Mouse (Mus musculus) T-helper 17 cell (primary cell): ENCODE results near the gene Dbx2.

ENCODE experiments used
- in situ Hi-C, 2 experiments: fragments of 300-600 bp; cut with MboI, MseI; formaldehyde crosslinking; loops; 1 replicate in 1 of 2; 2 replicates in 1 of 2; pipeline ENCODE4 v1.15.1; 2025; ENCODE audit warnings: high pct_unique_total_duplicates in 2 of 2

The Dbx2 gene

DNA sequence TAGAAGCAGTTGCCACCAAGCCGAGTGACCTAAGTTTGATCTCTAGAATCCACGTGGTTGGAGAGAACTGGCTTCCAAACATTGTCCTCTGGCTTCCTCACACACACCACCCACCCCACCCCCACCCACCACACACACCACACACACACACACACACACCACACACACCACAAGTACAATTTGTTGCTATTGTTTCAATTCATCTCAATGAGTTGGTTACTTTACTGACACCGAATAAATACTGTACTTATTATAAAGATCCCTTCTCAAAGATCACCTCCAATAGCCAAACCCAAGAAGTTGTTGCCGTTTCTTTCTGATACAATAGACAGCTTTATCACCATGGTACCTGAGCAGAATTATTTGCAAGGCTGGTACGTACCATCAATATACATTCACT, at the start of gene Dbx2:
Dbx2 (minus strand) TSS at position 101 of the 400 bp plus-strand sequence.
- in situ Hi-C loops, result no loop called here

DNA sequence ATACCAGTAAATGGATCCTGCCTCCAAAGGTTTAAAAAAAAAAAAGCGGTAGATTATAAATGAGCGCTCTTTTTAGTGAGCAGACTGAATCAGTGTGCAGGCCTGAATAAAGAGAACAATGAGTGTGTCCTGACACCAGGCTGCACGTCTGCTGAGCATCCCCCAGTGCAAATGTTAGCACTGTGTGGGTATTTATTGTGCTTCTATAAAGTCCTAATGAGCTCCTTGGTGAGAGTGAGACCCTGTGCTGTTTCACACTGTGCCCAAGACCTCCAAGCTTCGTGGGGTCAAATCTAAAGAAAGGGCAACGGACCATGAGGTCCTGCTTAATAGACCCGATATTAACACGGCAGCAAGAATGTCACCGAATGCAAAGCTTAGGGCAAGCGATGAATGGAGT, 46.4 kb upstream of the Dbx2 start:
- in situ Hi-C loops, result no loop called here

DNA sequence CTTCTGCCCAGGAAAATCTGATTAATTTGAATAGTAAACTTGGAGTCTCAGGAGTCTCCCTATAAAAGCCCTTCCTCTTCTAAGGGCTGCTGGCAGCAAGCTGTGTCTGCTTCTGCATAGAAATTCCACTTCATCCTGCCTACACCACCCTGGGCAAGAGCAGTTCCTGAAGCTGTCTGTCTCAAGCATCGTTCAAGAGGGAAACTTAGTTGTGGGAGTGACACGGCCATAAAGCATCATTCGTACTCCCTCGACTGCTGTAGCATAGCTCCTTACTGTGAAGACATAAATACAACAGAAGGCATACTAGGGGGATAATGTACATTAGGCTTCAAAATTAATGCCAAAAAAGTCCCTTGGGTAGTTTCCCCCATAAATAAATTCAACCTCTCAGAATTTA, 45.8 kb upstream of the Dbx2 start:
- in situ Hi-C loops, result no loop called here

DNA sequence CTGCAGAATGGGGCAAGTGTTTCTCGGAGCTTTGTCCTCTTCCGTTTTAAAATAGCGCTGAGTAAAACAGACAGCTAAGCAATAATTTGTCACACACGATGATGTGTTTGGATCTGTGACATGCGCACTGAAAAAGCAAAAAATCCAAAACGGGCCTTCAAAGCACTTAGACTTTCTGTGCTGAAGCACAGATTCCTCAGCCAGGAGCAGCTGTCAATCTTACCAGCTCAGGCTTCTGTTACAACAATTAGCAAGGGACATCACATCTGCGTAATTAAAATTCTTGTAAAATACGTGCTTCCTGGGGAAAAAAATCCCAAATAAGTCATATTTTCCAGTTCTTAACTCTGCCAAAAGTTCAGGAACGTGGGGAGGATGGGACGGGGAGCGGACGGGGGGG, 43.6 kb upstream of the Dbx2 start:
- in situ Hi-C loops, result no loop called here

DNA sequence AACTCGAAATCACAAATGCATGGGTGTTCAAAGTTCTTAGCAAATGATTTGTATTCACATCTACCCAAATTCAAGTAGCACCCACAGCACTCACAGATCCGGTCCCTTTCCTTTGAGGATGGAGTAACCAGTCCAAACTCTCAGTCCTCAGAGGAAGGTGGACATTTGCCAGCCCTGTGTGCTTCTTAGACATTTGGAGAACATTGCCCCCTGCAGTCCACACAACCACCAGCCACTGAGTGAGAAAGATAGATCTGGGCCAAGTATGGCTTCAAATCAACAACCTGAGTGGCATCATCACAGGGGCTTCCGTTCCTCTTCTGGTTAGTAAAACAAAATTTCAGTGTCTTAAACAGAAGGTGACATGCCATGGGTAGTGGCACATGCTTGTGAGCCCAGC, 38.0 kb upstream of the Dbx2 start:
- in situ Hi-C loops, result no loop called here

DNA sequence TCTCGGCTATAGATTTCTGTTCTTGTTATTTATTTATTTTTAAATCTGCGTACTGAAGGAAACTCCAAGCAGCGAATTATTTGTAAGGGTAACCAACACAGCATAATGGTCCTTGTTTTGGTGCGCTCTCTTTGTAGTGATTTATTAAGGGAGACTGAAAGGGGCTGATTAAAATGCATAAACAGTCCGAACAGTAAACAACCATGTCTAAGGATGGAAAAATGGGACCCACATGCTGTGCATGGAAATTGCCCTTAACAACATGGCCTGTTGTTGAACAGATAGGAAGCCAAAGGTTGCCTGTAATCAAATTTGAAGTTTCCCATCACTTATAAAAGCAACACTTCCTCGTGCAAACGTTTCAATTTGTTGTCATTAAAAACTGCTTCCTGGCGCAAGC, 35.8 kb upstream of the Dbx2 start:
- in situ Hi-C loops, result no loop called here

DNA sequence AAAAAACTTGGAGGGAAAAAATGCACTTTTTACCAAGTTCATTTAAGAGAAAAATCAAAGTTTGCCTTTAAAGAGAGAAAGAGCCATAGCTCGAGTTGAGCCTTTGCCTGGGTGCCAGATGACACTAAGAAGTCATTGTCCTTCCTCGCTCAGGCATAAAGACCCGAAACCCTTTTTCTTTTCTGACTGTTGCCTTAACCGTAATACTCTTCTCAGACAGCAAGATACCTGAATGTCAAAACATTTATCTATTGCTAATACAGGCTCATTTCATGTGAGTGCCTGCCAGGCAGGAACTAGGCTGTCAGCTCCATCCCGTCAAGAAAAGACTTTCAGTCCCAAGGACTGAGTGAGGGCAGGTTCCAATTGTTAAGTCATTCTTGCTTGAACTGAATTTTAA, 35.4 kb upstream of the Dbx2 start:
- in situ Hi-C loops, result no loop called here

DNA sequence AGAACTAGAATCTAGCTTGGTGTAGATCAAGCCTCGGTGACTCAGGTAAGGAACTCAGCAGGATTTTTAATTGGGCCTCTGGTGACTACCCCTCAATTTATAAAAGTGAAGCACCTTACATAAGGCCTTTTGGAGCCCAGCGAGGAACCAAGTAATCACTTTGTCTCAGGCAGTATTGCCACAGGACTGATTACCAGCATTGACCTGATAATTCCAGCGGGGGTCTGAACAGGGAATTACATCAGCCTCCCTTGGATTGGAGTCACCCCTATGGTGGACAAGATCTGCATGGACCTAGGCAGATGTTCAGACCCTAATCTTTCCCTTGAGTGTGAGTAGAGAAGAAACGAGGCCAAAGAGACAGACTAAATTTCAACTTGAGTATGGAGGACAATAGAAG, 26.9 kb upstream of the Dbx2 start:
- in situ Hi-C loops, result no loop called here

DNA sequence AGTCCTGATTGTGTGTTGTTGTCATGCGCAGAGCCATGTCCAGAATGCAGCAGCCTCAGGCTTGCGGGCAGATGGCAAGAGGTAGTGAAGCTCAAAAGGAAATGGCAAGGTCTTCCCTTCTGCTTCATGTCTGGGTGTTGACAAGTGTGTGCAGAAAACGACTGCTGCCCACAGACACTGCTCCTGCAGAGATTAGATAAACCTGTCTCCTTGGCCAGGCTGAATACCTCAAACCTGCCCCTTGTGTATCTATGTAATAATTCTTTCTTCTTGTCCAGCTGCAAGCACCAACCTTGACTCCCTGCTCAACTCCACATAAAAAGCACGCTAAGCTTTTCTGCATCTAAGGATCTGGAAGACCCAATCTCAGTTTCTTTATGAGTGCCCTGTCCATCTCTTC, 19.9 kb upstream of the Dbx2 start:
- in situ Hi-C loops, result no loop called here

DNA sequence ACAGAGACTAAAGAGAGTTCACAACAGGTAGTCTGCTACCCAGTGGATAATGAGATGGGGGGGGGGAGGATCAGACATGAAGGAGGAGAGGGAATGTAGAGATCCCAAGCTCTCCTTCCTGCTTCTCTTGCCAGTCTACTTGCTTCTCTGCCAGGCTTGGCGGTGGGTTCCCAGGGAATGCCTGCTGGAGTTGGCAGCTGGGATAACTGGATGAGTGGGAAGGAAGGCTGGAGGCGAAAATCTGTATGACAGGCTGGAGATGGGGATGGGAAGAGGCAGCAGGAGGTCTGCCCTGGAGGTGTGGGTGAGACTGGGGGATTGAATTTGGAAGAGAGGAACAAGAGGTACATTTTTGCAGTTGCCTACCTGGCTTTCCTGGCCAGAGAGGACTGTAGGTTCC, 19.4 kb upstream of the Dbx2 start:
- in situ Hi-C loops, result no loop called here

DNA sequence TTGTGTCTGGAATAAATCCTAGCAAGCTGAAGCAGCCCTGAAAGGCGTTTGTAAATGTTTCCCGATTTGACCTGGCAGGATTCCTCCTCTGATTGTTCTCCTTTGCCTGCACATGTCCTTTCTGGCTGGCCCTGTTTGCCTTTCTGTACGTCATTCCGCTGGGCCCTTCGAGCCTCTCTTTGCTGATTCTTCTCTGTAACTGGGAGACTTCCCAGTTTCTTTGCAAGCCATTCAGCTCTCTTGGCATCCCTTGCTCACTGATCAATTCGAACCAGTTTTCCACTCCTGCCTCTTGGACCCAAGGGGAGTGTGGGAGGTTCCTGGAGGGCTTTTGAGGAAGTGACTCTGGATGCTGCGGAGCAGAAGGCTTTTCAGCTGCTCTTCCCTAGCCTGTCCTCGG, 11.4 kb upstream of the Dbx2 start:
- in situ Hi-C loops, result no loop called here

DNA sequence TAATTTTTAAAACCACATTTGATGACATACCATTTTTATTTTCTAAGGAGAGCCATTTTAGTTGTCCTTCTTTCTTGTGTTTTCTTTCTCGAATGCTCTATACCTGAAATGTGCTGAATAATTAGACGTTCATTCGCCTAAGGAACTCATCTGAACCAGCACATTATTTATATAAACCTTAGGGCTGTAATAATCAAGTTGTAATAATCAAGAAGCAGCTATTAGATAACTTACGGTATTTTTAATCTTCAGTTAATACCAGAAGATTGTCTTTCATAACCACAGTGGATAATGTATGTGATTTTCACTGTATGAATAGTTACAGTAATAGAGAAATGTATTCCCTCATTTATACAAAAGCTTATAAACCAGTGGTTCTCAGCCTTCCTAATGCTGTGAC, 9.2 kb upstream of the Dbx2 start:
- in situ Hi-C loops, result no loop called here

DNA sequence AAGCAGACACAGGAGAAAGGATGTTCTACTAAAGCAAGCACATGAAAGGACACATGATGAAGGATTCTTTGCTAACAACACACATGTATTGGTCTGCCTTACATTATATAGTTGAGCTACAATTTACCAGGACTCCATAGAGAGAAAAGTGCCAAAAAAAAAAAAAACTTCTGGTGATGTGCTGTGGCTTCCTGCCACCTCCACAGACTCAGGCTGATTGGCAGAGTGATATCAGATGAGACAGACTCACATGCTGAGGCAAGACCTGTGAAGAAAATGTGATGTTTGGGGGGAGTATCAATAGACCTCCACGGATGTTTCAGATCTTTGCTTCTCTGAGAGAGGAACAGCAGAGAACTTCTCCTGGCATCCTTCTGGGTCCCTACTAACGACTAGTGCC, 6.0 kb upstream of the Dbx2 start:
- in situ Hi-C loops, result no loop called here

DNA sequence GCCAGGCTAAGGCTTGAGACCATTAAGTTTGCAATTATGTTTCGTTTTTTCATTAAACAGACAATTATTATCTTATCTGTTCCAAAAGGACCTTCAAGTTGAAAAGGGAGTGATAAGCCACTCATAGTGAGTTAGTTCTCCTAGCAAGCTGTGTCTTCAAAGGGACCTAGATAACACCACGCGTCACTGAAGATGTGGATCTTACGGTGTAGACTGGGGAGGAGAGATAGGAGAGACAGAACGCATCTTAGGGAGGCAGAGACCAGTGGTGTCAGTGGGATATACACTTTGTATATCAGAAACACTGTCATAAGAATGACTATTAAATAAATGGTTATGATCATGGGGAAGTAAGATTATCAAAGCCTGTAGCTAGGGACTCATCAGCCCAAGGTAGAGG, 4.6 kb upstream of the Dbx2 start:
- in situ Hi-C loops, result no loop called here

DNA sequence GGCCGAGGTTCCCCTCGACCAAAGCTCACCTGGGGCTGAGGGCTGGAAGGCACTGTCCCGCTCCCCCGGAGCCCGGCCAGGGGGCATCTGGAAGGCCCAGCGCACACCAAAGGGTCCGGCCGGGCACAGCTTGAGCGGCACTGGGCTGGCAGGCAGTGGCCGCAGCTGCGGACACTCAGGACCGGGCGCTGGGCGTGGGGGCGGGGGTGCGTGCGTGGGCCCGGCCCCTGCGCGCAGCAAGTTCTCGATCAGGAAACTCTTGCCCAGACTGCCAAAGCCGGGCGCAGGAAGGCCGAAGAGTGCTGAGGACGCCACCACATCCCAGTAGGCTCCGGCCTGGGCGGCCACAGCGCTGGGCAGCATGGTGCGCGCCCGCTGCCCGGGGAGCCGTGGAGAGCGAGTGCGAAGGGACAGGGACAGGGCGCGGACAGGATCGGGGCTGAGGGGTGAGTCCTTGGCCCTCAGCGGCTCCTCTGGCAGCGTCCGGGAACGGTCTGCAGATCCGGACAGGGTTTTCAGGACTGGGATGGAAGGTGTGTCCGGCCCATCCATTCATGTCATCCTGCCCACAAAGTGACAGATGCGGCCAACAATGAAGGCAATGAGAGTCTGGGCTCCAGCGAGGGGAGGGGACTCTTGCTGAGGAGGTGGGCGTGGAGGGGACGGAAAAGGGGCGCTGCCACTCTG, 1.4 kb downstream of the Dbx2 start:
- in situ Hi-C loops, result no loop called here

DNA sequence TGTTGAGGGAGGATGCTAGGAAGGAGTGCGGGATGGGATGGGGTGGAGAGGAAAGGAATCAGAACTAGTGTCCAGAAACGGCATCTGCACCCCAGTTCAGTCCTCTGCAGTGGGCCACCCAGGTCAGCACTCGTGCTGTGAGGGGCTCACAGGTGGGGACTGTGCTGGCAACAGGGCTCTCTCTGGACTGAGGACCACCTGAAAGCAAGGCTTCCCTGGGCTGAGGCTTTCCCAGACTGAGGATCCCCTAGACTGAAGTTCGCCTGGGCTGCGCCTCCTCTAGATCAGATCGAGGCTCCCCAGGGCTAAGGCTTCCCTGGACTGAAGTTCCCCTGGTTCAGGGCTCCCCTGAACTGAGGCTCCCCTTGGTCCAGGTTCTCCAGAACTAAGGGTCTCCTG, 1.9 kb downstream of the Dbx2 start:
- in situ Hi-C loops, result no loop called here

DNA sequence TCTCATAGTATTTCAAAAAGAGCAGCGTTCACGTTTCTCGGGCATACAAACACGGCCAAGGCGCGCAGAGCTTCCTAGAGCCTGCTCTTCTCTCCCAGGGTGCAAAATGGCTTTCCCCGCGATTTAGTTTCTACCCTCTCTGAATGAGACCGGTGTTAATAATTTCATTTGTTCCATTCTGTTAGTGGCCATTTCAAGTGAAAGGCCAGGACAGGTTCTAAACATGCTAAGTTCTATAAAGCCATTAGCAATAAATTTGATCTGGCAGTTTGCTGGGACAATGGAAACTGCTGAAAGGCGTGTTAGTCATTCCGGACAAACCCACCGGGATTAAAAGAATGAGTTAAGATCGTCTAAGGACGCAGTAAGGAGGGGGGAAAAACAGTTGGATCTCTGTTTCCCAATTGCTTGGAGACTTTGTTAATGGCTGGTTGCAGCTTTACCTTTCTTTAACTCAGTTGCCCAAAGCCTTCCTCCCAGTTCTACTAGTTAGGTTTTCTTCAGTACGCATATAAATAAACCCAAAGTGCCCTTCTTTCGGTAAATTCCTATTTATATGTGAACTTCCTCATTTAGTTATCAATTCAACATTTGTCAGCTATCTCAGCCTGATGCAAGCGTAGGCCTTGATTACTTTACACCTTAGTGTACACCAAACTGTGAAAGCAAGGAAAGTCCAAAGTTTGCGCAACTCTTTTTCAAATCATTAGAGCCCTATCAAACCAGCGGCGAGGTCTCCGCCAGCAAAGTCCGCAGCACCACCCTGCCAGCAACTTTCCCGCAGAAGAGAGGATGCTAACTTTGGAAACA, 2.7 kb downstream of the Dbx2 start:
- in situ Hi-C loops, result no loop called here

DNA sequence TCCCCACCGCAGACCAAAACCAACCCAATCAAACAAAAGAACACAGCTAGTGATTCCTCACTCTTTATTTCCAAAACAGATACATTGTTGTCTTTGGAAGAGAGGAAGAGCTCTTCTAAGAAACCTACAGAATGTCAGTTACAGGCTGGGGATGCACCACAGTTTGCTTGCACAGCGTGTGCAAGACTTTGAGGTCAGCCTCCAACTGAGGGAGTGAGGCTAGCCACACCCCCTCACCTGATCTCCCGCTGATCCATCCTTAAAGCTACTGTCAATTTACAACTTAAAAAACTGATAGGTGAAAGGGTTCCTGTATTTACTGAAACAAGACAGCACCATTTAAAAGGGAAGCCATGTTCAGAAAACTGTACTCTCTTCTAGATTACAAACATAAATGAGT, 3.9 kb downstream of the Dbx2 start:
- in situ Hi-C loops, result no loop called here

DNA sequence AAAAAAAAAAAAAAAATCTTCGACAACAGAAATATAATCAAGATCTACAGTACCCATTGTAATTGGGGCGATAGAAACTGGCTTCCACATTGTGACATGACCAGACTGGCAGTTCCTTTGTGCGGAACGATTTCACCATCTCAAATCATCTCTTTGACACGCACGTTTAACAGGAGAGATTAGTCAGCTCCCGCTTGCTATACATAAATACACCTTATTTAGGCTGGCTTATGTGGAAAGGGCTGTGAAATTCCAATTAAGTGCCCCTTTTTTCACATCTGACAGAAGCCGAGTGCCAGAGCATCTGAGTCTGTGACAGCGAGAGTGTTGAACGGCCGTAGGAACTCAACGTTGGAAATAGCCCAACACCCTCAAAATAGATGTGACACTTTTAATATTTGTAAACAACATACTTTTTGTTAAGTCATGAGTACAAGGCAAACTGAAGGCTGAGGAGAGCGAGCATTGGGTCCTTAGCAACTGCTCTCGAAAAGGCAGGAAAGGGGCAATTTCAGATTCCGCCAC, 12.2 kb downstream of the Dbx2 start:
- in situ Hi-C loops, result no loop called here

DNA sequence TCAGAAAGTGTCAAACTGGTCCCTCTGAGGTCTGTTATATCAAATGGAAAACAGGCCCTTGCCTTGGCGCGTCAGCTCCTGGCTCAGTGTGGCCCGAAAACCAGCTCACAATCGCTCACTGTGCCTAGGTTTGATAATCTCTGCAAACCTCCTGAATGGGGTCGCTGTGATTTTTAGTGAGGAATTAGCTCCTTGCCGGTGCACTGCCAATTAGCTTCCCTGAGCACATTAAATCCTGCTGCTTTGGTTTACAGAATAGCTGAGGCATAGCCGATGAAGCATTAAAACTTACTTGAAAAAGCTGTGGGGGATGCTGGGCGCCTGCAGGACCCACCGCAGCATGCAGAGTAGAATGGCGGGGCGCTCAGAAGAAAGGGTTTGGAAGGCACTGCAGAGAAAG, 15.4 kb downstream of the Dbx2 start:
- in situ Hi-C loops, result no loop called here

DNA sequence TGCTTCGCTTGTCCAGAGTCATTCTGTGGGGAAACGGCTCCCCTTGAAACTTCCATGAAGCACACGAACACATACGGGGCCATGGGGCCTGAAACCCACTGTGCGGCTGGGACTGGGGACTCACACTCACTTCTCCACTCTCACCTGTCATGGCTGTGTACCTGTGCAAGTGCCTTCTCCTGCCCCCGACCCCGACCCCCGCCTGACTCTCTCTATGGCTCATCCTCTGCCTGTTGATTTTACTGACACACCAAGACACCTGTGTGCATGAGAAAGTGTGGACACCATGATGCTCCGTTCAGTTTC, 16.0 kb downstream of the Dbx2 start:
- in situ Hi-C loops, result no loop called here

DNA sequence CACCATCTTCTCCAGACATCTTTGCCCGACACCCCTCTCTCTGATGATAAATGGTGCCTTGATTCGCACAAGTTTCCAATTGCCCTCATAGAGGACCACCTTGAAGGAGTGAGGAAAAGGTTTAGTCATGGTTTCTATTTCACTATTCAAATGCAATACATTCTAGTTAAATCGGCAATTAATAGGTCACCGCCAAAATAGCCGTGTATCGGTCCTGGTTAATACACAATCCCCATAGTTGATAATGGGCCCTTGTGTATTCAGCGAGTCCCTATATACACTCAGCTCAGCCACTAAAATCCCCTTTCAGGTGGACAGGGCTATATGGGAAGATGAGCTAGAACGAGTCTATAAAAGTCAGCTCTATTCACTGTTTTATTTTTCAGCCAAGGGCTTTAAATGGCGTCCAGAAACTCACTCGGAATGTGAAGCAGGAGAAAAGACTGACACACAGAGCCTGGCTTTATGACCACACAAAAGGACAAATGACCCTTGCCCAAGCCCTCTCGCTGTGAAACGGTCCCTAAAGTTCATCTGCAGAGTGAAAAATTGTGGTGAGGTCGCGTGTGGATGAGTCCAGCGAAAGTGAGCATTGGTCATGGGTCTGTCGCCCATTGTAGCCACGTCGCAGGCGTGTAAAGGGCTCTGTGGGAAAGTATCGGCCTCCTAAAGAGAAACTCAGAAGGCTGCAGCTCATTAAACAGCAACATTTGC, 16.5 kb downstream of the Dbx2 start:
- in situ Hi-C loops, result no loop called here

DNA sequence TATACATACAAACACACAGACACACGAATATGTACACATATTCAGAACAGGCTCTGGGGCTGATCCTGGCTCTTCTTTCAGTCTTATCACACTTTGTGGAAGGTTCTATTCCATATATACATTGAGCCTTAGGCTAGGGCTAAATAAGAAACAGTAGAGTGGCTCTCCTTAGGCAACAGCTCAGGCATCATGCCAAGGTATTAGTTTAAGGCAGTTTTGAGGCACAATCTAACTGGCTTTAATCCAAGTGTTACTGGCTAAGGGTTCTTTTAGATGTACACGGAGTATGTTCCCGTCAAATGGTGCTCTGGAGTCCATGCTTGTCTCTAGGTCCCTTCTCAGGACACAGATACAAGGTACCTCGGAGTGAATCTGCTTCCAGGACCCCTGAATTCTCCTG, 31.4 kb downstream of the Dbx2 start:
- in situ Hi-C loops, result no loop called here
